Mouse (Mus musculus) gastrocnemius, adult 18-20 months (tissue): ENCODE measurements around the gene 4932414N04Rik. TPM values are rescaled to one million over a fixed set of nuclear protein-coding genes. Genes with fewer than 3 reads are reported as not detected.
A peak's percentile ranks its signal among the peaks of the same experiment; 100 is the strongest.
"Not testable (repeated sequence)": the region's sequence is repeated elsewhere in the genome, so short reads cannot be mapped to it uniquely, and the experiment has no call there.

Source experiments
- DNase-seq: peaks from one replicate; pipeline ENCODE4 v3.0.0; 2021; ENCODE audit warnings: low spot score
- long read RNA-seq, 2 experiments: library from polyadenylated mRNA; stranded (forward); transcript quantifications; one replicate each; pipeline ENCODE4 v2.0.0; 2021
- total RNA-seq, 2 experiments: library from RNA; stranded (reverse); gene quantifications; 2 replicates each; pipeline ENCODE4 v1.2.3; 2021

The 4932414N04Rik gene
- not detected for total RNA-seq
- long read RNA-seq, experiment 1 = 0 reads
- long read RNA-seq, experiment 2 = 0 reads

DNA sequence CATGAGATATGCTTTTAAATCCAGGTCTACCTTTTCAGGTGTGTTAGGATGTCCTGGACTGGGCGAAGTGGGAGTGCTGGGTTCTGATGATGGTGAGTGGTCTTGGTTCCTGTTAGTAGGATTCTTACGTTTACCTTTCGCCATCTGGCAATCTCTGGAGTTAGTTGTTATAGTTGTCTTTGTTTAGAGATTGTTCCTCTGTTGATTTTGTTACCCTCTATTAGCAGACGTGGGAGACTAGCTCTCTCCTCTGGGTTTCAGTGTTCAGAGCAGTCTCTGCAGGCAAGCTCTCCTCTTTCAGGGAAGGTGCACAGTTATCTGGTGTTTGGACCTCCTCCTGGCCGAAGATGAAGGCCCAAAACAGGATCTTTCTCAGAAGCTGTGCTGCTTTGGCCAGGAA is at the start of gene 4932414N04Rik:
4932414N04Rik (plus strand) TSS at position 301 of the 400 bp plus-strand sequence.
- DNase-seq = not testable (repeated sequence)

- no peak for DNase-seq
These were observed 75.9 kb downstream of the 4932414N04Rik start for GRCm38 (mm10) chr2:68732216-68732615.

GRCm38 (mm10) chr2:68739772-68740739 is 83.8 kb downstream of the 4932414N04Rik start:
- DNase-seq = no peak

GRCm38 (mm10) chr2:68744599-68744998 is 88.3 kb downstream of the 4932414N04Rik start:
- DNase-seq = no peak

- no peak for DNase-seq
These were observed 99.9 kb downstream of the 4932414N04Rik start for GRCm38 (mm10) chr2:68756179-68756578.

- DNase-seq = peak; percentile 2
These were observed 100.5 kb downstream of the 4932414N04Rik start for GRCm38 (mm10) chr2:68756793-68757192.

DNA sequence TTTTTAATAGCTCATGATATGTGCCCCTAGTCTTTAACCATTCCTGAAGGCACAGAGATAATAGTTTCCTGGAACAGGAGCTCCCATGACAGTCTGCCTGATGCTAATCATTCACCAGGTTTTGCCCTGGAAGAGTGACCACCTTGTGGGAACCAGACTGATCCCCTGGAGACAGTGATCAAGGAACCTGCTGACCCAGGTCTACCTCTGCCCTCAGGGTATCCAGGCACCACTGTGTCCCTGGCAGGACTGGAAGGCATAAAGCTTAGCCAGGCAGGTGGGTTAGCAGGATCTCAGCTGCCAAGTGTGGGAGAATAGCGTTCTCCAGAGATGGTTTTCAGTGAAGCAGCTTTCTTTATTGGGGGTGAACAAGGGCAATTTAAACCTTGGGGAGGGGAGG is 109.1 kb downstream of the 4932414N04Rik start:
- no peak for DNase-seq

- no peak for DNase-seq
These were observed 111.1 kb downstream of the 4932414N04Rik start for GRCm38 (mm10) chr2:68767186-68767890.

DNA sequence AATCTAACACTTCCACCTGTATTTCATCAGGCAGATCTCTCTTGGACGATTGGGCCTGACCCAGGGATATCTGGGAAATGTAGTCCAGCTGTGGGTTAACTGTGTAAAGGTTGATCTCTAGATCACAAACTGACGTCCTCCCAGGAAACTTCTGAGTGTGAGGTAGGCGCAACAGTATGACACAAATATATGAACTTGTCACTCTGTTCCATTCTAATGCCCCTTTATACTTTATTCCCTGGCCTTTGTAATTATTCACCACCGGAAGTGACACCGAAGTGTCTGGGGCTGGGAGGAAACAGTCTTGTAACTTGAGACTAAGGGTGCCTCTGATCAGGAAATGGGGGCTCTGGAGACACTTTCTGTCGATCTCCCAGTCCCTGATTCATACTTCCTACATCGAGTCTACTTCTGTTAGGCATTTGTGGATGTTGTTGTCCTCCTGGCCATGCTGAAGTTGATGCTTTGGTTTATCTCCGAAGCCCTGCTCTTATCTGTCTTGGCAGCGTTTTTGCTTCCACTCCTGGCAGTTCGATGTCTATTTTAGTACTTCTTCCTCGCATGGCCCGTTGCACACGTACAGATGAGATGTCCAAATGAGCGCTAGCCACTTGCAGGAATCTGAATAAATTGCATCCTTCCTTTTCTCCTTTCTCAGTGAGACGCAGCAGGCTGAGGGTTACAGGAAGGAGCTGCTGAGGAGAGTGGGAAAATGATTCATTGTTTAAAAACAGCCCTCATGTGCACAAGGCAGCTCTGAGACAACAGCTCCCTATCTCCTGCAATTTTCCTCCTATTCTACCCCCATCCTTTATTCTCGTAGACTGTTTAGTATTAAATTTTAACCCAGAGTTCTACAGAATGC is 126.2 kb downstream of the 4932414N04Rik start:
- peak; percentile 9 for DNase-seq

DNA sequence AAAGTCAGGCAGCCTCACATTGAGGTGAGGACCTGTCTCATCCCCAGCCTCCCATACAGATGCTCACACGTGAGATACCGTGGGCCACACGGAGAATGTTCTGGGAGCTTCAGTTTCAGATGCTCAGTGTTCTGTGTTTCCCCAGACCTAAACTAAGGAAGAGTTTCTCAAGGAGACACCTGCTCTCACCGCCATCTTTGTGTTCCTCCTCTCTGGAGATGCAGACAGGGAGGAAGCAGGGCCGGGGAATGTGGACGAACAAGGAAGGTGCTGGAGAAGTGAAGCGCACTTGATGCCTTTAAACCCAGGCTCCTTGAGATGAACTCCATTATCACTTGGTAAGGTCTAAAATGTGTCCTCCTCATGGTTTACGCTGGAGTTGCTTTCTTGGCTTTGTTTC is 127.4 kb downstream of the 4932414N04Rik start:
- DNase-seq = not testable (repeated sequence)

- peak; percentile 72 for DNase-seq
These were observed 128.6 kb downstream of the 4932414N04Rik start for GRCm38 (mm10) chr2:68784710-68785427.

DNA sequence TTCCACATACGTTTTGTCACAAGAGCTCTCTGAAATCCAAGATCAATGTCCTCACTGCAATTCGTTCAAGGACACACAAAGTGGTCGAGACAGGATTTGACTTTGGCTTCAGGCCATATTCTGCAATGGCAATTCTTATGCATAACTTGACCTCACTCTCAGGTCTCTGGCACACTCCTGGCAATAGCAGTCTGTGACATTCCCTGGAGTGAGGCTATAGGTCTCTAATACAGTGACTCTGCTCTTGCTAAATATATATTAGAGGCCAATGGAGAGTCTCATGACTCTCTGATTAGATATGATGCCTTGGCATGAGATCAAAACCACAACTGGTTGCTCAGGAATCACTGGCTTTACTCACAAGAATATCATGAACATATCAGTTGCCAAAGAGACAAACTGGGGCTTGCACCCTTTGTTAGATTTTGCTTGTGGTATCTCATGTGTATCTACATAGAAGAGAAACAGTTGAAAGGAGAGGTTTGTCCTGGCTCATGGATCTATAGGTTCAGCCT is 130.9 kb downstream of the 4932414N04Rik start:
- no peak for DNase-seq

DNA sequence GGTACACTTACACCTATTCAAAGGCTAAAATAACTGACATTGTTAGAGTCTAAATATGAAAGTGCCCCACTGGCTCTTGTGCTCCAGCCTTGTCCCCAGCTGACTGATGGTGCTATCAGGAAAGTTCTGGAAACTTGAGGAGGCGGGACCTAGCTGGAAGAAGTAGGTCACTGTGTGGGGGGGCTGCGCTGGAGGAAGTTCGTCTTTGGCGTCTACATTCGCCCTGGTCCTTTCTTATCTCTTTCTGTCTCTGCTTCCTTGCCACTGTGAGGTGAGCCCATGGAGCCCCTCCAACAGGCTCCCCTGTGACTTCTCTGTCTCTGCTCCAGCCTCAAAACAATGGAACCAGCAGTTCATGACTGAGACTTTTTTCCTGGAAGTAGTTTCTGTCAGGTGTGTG is 136.0 kb downstream of the 4932414N04Rik start:
- no peak for DNase-seq

GRCm38 (mm10) chr2:68793472-68793871 is 137.2 kb downstream of the 4932414N04Rik start:
- DNase-seq = no peak

DNA sequence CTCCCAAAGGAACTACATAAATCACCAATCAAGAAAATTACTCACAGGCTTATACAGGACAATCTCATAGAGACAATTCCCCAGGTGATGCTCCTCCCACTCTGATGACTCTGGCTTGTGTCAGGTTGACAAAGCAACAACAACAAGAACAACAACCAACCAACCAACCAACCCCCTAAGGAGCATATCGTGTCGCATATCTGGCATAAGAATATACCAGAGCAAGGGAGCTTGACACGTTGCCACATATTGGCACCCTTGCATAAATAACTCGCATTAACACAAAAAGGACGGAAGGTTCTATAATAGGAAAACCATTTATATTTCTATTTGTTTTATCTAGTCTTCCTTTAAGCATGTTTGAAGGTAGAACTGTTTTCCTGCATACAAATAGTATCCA is 137.9 kb downstream of the 4932414N04Rik start:
- DNase-seq = no peak

DNA sequence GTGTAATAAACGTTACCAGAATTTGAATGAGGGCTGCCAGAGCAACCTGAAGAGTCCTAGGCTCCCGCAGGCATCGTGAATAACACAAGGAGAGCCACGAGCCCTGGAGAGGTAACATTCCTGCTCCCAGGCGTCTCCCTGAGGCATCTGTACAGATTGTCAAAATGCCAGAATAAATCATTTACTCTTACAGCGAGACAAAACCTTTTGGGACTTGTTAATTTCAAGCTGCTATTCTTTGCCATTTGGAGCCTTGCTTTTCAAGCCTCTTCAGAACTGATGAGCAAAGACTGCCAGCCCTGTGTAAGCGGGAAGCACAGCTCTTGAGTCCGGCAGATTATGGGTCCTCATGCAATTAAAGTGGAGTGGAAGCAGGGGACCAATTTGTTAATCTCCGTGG is 138.3 kb downstream of the 4932414N04Rik start:
- no peak for DNase-seq

DNA sequence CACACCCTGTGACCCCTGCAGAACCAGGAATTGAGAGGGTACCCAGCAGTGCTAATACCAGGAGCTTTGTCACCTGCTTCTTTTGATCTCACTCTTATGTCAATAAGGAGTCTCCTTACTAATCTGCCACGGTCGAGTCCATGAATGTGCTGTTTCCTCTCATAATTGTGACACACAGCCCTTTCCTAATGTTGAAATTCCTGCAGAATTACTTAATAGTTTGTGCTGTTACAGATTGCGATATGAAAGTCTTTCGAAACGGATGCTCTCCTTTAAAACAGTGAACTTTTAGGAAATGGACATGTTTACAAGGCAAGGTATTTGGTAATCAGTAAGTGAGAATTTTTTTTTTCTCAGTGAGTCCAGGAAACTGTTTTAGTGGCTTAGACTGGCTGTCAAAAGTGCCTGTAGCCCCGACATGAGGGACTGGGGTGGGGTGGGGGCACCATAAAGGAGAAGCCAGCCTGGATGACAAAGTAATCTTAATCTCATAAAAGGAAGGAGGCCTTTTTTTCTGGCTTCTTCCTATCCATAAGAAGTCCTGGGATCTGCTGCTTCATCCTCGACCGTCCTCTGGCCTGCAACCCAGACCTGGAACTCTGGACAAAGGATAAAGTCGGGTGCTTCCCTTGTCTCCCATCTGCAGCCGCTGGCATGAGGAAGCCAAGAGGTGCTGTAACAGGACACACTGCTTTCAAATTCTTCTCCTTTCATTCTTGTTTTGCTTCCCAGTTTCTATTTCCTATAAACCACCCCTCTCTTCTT is 139.9 kb downstream of the 4932414N04Rik start:
- DNase-seq = peak; percentile 9

DNA sequence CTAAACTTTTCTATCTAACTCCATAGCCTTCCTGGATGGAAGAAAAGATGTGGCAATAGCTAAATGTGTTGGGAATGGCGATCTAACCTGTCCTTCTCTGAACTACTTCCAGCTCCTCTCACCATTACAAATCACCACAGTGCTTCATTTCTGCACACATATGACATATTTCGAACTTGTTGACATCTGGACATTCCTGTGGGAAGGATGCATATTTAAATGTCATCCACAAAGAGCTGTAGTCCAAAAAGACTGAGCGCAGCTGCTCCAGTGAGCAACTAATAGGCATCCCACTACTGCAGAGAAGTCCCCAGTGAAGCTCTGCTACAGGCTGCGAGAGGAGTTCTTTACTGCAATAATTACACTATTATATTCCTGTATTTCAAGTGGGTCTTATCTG is 140.8 kb downstream of the 4932414N04Rik start:
- no peak for DNase-seq
